9 mouse cellular contexts compared by ENCODE assay signal in genomic region chr2:131952961-131953538, GRCm38 (mm10). TPM values are rescaled to one million over a fixed set of nuclear protein-coding genes. Genes with fewer than 3 reads are reported as not detected.
DNase-seq lines count a peak whose midpoint lies in the region; ATAC-seq lines count a peak whose summit lies in the region.
"Had no signal": no experiment of that assay in that cellular context is flagged by ENCODE, and none has a peak within 500 bp of the region (broad histone marks: within the 10 kb centered on the region; RNA-seq: fewer than 3 reads in every experiment).

No protein-coding gene starts in this region.

- WGBS in hindbrain, embryonic 11.5 days: 18% methylated on average over 29 of the region's 29 CpGs
- 12% methylated on average over 29 of the region's 29 CpGs for WGBS in limb, embryonic 13.5 days
- 13% methylated on average over 29 of the region's 29 CpGs for WGBS in neural tube, embryonic 11.5 days

- no peak overlapping the region for H3K27ac ChIP-seq in hindbrain, embryonic 11.5 days (ENCODE audit: low read depth, low read length)
- H3K27ac ChIP-seq in limb, embryonic 13.5 days: no peak overlapping the region
- no peak overlapping the region for H3K27ac ChIP-seq in neural tube, embryonic 11.5 days (ENCODE audit: low read depth, low read length)

- H3K4me1 ChIP-seq in hindbrain, embryonic 11.5 days (replicated peaks; ENCODE audit: control insufficient read depth, insufficient read depth, low read length): no peaks in the 10 kb centered on the region
- H3K4me1 ChIP-seq in limb, embryonic 13.5 days: peaks cover 16% of the 10 kb centered on the region
- no peaks in the 10 kb centered on the region for H3K4me1 ChIP-seq in neural tube, embryonic 11.5 days (ENCODE audit: control insufficient read depth, insufficient read depth, low read length)

- H3K4me3 ChIP-seq in hindbrain, embryonic 11.5 days (ENCODE audit: low read depth, low read length): no peak overlapping the region
- peak overlapping the region; percentile 27 for H3K4me3 ChIP-seq in limb, embryonic 13.5 days
- no peak overlapping the region for H3K4me3 ChIP-seq in neural tube, embryonic 11.5 days (ENCODE audit: low read depth, low read length)

- ATAC-seq in hindbrain, embryonic 11.5 days (ENCODE audit: low FRiP score): no peak
- no peak for ATAC-seq in limb, embryonic 13.5 days (ENCODE audit: low FRiP score, low read depth)
- ATAC-seq in neural tube, embryonic 11.5 days (ENCODE audit: insufficient read depth, low FRiP score, low TSS enrichment): no peak

- no peaks in the 10 kb centered on the region for H3K9me3 ChIP-seq in hindbrain, embryonic 11.5 days (ENCODE audit: control insufficient read depth, low read length)
- H3K9me3 ChIP-seq in limb, embryonic 13.5 days: no peaks in the 10 kb centered on the region
- H3K9me3 ChIP-seq in neural tube, embryonic 11.5 days (ENCODE audit: control insufficient read depth, low read length): no peaks in the 10 kb centered on the region

- peak overlapping the region; percentile 3; the same call in 1 of the 2 replicates for H3K4me2 ChIP-seq in hindbrain, embryonic 11.5 days (replicated peaks; ENCODE audit: low read depth, low read length)
- H3K4me2 ChIP-seq in limb, embryonic 13.5 days (replicated peaks): peak overlapping the region; percentile 56
- H3K4me2 ChIP-seq in neural tube, embryonic 11.5 days (ENCODE audit: low read depth): peak overlapping the region; percentile 24

- no peaks in the 10 kb centered on the region for H3K36me3 ChIP-seq in hindbrain, embryonic 11.5 days (ENCODE audit: control insufficient read depth, insufficient read depth, low read length)
- H3K36me3 ChIP-seq in limb, embryonic 13.5 days: no peaks in the 10 kb centered on the region
- no peaks in the 10 kb centered on the region for H3K36me3 ChIP-seq in neural tube, embryonic 11.5 days (ENCODE audit: control insufficient read depth, insufficient read depth, low read length)

- H3K9ac ChIP-seq in hindbrain, embryonic 11.5 days (ENCODE audit: low read depth, low read length): no peak overlapping the region
- H3K9ac ChIP-seq in limb, embryonic 13.5 days: peak overlapping the region; percentile 31
- no peak overlapping the region for H3K9ac ChIP-seq in neural tube, embryonic 11.5 days (ENCODE audit: low read length)

- peak; percentile 33 to 42 for DNase-seq in cerebellum, postnatal 10 days
- no peak for DNase-seq in cerebellum, adult 11-12 months
- peak; percentile 34 for DNase-seq in embryo, embryonic 11 days
- peak; percentile 18 for DNase-seq in hindbrain, embryonic 11.5 days (ENCODE audit: low spot score)
- DNase-seq in neural tube, embryonic 11.5 days (ENCODE audit: low spot score): no peak
- DNase-seq in gastrocnemius, postnatal 10 days: no peak
- no peak for DNase-seq in cerebellum, postnatal 4 days (ENCODE audit: low spot score in 2 of 2)

- H3K27me3 ChIP-seq in hindbrain, embryonic 11.5 days (ENCODE audit: control insufficient read depth, insufficient read depth, low read length): peaks cover 24% of the 10 kb centered on the region
- H3K27me3 ChIP-seq in limb, embryonic 13.5 days: peaks cover 52% of the 10 kb centered on the region
- peaks cover 21% of the 10 kb centered on the region for H3K27me3 ChIP-seq in neural tube, embryonic 11.5 days (ENCODE audit: control insufficient read depth, insufficient read depth, low read length)

RNA-seq across cellular contexts. Expression of gene Prnd, which starts 2.4 kb away (rescaled TPM):
- 6.2 and 8.2 TPM in 2 replicates for polyA plus RNA-seq in hindbrain, embryonic 11.5 days (2014; fragmentation: Nextera tagmentation; extraction: Ambion mirVana)
- 36.8 and 42.1 TPM in 2 replicates for polyA plus RNA-seq in limb, embryonic 13.5 days (2015; fragmentation: Nextera tagmentation; extraction: Ambion mirVana)
- polyA plus RNA-seq in neural tube, embryonic 11.5 days (2014; fragmentation: Nextera tagmentation; extraction: Ambion mirVana): 6.2 and 8.5 TPM in 2 replicates
- total RNA-seq in gastrocnemius, postnatal 10 days (2021): 10 to 100 TPM; 32.9 to 48.1 TPM

RNA-seq across cellular contexts. Expression of gene Prn, which starts 43.3 kb away (rescaled TPM):
- not detected in 2 replicates for polyA plus RNA-seq in hindbrain, embryonic 11.5 days (2014; fragmentation: Nextera tagmentation; extraction: Ambion mirVana)
- not detected in 2 replicates for polyA plus RNA-seq in limb, embryonic 13.5 days (2015; fragmentation: Nextera tagmentation; extraction: Ambion mirVana)
- 0.62 TPM in 1 of 2 replicates, not detected in the other for polyA plus RNA-seq in neural tube, embryonic 11.5 days (2014; fragmentation: Nextera tagmentation; extraction: Ambion mirVana)
- not detected for total RNA-seq in gastrocnemius, postnatal 10 days (2021)
- total RNA-seq: layer of hippocampus, postnatal 25 days had no signal

RNA-seq across cellular contexts. Expression of gene Prnp, which starts 43.3 kb away (rescaled TPM):
- 34.4 and 35.1 TPM in 2 replicates for polyA plus RNA-seq in hindbrain, embryonic 11.5 days (2014; fragmentation: Nextera tagmentation; extraction: Ambion mirVana)
- polyA plus RNA-seq in limb, embryonic 13.5 days (2015; fragmentation: Nextera tagmentation; extraction: Ambion mirVana): 53.3 and 56.0 TPM in 2 replicates
- 31.7 and 33.1 TPM in 2 replicates for polyA plus RNA-seq in neural tube, embryonic 11.5 days (2014; fragmentation: Nextera tagmentation; extraction: Ambion mirVana)
- 10 to 100 TPM; 80.3 to 88.6 TPM for total RNA-seq in gastrocnemius, postnatal 10 days (2021)

Comparison
In these comparisons a context has a peak if more than half of its experiments do, and no peak if none do; other contexts are left out.
1. DNase-seq: peak in cerebellum, postnatal 10 days (2 of 2), embryo, embryonic 11 days (single experiment) and hindbrain, embryonic 11.5 days (single experiment); none in cerebellum, adult 11-12 months (single experiment), neural tube, embryonic 11.5 days (single experiment), gastrocnemius, postnatal 10 days (single experiment) and cerebellum, postnatal 4 days (0 of 2).
2. H3K4me2 ChIP-seq: peak in every context shown above with its lines; median percentile 56 in limb, embryonic 13.5 days; 24 in neural tube, embryonic 11.5 days; 3 in hindbrain, embryonic 11.5 days.